Mouse (Mus musculus) cerebellum, postnatal 10 days (tissue): Measurements from ENCODE around the gene Gan.

Experiments
- DNase-seq, 2 experiments: peaks; one replicate each; pipeline ENCODE4 v3.0.0; 2021; ENCODE audit warnings: mixed read lengths in 2 of 2

Gan gene

DNA sequence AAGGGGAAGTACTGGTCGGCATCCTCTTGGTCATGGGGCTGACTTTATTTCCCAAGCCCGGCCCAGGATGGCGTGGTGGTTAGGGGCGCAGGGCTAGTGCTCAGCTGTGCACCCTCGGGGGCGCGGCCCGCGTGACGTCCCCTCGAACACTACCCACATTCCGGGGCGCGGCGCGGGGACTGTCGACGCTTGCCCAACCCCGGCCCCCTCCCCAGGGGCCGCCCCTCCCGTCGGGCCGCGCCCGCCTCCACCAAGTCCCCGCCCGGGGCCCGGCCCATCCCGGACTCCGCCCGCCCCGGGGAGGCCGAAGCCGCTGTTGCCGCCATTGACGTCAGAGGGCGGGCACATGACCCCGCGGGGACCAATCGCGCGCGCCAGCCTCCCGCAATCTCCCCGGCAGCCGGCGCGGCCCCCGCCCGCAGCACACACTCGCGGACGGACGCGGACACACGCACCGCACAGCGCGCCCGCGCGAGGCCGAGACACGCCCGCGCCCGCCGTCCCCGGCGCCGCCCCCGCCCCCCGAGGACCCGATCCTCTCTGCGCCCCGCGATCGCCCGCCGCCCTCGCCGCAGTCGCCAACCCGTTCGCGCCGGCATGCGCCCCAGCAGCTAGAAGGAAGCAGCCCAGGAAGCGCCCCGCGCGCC is 98.5 kb downstream of the Gan start:
- DNase-seq = peak; percentile 97

DNA sequence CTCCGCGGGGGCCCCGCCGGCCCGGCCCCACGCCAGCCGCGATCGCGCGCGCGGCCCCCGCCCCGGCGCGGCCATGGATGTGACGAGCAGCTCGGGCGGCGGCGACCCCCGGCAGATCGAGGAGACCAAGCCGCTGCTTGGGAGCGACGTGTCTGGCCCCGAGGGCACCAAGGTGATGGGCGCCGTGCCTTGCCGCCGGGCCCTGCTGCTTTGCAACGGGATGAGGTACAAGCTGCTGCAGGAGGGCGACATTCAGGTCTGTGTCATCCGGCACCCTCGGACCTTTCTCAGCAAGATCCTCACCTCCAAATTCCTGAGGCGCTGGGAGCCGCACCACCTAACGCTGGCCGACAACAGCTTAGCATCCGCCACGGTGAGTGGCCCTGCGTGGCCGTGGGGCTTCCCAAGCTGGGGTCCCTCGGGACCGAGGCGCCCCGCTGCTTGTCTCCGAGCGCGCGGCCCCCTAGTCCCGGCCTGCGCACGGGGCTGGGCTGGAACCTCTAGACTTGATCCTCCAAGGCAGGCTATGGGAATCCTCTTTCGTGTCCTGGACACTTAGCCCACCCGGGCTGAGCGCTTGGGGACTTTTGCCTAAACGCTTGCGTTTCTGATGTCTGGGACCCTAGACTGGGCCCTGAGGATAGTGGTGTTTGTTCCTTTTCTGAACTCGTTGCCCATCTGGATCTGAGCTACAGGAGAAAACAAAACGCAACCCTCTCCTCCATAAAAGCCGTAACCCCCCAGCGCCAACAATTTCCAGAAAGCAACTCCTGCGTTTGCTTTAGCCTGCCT is 99.3 kb downstream of the Gan start, which contains the start of gene Cmip:
Gene Cmip (plus strand): TSS at position 36 of the 792 bp plus-strand sequence.
- peak; percentile 70 to 72 for DNase-seq

DNA sequence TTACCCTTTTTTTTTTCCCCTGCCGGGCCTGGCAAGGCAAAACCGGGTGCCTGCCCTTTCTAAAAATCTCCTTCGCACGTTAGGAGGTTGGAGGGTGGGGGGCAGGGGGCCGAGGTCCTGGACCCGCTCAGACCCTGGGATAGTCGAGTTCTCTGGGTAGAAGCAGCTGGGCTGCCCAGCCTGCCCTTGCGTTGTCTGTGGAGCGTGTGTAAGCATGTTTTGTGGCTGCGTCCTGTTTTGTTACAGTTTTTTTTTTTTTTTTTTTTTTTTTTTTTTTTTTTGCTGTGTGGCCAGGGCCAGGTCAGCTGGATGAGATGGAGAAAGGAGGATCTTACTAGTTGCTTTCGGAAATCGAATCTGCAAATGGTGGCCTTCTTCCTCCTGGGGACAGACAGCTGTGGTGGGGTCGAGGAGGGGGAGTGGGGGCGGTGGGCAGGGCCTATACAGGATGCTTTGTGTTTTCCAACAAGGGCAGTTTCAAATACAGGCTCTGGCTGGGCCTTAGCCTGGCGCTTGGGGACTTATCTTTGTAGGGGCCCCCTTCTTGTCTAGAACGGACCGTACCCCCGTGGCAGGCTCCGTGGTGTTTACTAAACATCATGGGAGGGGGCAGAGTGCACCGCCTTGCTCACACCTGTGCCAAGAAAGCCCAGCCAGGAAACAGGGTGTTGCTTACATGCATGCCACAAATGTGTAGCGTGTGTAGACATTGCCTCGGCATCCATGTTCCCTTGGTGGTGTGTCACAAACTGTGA is 100.1 kb downstream of the Gan start:
- peak; percentile 45 to 51 for DNase-seq

DNA sequence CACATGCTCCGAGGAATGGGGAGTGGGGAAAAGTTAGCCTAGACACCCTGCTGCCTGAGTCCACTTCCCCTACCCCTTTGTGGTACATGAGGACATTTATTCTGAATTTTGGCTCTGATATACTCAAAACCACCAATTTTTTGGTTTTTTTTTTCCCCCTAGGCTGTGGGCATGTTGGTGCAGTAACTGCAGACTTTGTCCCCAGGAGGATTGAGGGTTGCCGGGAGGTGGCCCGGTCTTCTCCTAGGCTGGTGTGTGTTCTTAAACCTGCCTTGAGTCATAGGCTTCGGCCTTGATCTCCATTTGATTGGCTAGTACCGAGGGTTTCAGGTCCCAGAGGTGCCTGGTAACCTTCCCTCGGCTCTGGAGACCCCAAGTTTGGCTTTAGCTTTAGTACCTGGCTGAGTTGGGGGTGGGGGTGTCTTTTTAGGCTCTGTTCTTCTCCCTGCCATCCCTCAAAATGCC is 100.7 kb downstream of the Gan start:
- no peak for DNase-seq

DNA sequence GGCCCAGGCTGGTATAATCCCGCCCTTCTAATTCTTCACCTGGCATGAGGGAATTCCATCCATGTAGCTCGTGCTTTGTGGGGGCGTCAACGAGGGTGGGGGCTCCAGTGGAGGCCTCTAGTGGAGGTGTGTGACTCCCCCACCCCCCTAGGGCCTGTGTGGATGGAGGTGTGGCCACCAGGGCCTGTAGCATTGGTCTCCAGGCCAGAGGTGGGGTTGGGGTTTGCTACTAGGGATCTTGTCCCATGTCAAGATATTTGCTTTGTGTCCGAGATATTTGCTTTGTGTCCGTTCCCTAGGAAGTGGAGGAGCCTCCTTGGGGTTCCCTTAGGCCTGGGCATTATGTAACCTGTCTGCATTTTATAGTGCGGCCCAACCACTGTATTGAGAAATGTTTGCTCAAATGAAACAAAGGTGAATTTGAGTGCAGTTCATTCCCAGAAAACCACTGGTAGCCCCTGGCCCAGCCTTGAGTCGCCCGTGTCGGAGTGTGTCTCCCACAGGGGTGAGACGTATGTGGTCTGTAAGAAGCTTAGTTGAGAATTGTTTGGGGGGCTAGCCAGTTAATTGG is 101.6 kb downstream of the Gan start:
- DNase-seq = peak in 1 of 2 experiments; percentile 33

DNA sequence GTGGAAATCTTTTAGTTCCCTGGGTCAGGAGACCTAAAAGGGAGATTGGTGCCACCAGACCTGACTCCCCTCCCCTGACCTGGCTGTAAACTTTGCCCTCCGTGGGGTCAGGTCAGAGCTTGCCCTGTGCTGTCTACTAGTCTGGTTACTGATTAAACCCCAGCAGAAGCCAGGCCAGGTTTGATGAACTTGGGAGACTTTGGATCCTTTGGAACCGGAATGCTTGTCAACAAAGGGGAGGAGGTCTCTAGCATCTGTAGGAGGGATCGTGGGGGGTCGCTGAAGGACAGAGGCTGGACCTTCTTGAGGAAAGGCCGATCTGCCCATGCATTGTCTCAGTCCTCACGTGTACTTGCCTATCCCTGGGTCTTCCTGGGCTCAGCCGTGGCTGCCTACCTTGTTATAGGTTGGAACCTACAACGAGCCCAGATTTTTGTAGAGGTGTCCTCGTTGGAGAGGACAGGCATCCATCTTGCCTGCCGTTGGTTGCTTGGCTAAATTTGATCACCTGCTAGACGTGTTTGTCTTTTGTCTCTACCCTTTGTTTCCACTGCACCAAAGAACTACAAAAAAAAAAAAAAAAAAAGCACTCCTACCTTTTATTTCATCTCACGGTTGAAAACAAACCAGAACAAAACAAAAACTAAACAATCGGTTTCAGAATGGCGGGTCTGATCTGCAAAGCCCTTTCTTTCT is 102.4 kb downstream of the Gan start:
- DNase-seq = no peak

DNA sequence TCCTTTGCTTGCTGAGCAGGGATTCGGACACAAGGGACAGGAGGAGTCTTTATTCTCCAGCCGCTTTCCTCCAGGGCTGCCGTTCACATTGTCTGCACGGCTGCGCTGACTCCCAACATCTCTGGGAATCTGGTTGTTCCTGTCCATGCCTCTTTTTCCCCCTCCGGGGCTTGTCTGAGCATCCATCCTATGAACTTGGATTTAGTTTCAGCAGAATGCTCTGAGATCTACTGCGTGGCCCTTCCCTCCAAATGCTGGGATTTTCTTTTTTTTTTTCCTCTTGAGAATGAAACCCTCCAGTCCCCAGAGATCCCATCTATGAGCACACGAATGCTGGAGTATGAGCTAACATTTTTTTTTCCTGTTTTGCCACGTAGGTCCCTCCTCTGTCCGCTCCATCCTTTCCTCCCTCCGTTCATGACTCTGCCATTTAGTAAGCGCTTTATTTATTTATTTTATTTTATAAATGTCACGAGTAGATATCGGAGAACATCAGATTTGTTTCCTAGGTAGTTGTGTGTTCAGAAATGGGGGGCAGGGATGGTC is 103.1 kb downstream of the Gan start:
- DNase-seq = no peak

DNA sequence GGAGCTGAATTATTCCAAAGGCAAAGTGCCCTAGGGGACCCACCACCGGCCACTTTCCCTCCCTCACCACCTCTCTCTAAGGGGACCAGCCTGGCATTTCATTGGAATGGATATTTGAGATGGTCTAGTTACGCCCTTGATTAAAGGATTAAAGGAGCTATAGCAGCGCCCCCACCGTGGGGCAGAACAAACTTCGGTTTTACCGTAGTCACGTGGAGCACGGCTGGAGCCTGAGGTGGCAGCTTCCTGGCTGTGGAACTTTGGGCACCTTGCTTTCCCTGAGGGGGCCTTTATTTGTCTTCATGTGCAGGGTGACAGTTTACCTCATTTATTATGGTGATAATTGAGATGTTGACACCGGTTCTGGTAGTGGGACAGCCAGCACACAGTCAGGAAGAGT is 103.8 kb downstream of the Gan start:
- no peak for DNase-seq

DNA sequence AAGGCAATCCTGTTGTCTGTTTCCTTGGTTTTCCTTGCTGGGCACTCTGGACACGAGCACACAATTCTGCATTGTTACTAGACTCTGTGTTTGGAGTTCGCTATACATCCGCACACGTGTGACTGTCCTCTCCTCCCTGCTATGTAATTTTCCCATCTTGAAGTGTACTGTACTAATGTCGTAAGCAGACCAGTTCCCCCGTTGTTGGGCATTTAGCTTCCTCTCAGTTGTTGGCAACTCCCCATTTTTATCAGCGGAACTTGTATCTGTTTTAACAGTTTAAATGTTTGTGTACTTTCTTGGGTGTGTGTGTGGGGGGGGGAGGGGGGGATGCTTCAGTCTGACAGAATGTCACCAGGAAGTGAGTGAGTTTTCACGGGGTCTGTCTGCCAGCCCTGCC is 104.8 kb downstream of the Gan start:
- no peak for DNase-seq

DNA sequence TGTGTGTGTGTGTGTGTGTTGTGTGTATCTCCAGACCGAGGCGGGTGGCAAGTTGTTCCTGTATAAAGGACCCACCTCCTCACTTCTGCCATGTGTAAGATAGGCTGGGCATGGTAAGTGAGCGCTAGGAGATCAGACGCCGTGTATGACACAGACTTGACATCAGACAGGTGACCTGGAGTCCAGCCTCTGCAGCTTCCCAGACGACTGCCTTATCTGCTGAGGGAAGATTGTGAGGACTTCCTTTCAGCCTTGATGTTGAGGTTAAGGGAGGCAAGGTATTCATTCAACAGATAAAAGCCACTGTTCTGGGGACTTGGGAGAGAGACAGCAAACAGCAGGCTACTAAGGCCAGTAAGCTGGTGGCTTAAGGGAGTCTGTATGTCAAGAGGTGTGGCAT is 105.5 kb downstream of the Gan start:
- no peak for DNase-seq

DNA sequence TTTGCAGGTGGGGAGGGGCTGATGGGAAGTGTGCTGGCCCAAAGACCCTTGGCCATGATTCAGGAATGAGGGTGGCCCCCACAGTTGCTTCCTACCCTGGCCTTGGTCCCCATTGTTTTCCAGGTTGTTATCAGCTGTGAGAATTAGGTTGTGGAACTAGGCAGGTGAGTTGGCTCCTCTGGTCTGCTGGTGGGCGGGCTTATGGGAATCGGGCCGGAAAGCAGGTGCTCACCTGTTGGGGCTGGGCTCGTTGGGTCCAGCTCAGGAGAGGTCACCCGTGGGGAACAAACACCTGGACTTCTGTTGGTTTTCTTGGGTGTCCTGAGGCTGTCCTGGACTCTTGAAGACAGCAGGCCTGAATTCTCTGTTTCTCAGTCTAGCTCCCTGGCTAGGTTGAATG is 107.1 kb downstream of the Gan start:
- DNase-seq = no peak
